Mouse (Mus musculus) adrenal gland, postnatal 36 days (tissue): ENCODE measurements around the gene Ptprg. TPM values are rescaled to one million over a fixed set of nuclear protein-coding genes. Genes with fewer than 3 reads are reported as not detected.

ENCODE experiments used
- DNase-seq, 2 experiments: peaks; one replicate each; pipeline ENCODE4 v3.0.0; 2021; ENCODE audit warnings: mixed read lengths in 1 of 2
- total RNA-seq, 2 experiments: library from RNA; stranded (reverse); gene quantifications; 2 replicates each; pipeline ENCODE4 v1.2.3; 2021

Ptprg gene
- total RNA-seq, 2 experiments from 2014 or later, result 103 to 108 TPM

- DNase-seq, result no peak
Measured at GRCm38 (mm10) chr14:11822830-11823700, 269.7 kb downstream of the Ptprg start.

GRCm38 (mm10) chr14:11823701-11824095, 270.4 kb downstream of the Ptprg start:
- no peak for DNase-seq

- DNase-seq, result no peak
Measured at GRCm38 (mm10) chr14:11824915-11825314, 271.6 kb downstream of the Ptprg start.

GRCm38 (mm10) chr14:11825551-11825950, 272.2 kb downstream of the Ptprg start:
- DNase-seq, result peak in 1 of 2 experiments; percentile 2

- no peak for DNase-seq
Measured at GRCm38 (mm10) chr14:11828086-11828485, 274.8 kb downstream of the Ptprg start.

- no peak for DNase-seq
Measured at GRCm38 (mm10) chr14:11833678-11834077, 280.3 kb downstream of the Ptprg start.

GRCm38 (mm10) chr14:11835706-11836445, 282.5 kb downstream of the Ptprg start:
- no peak for DNase-seq

- DNase-seq, result no peak
Measured at GRCm38 (mm10) chr14:11837714-11838113, 284.4 kb downstream of the Ptprg start.

- DNase-seq, result no peak
Measured at GRCm38 (mm10) chr14:11841621-11842020, 288.3 kb downstream of the Ptprg start.

GRCm38 (mm10) chr14:11852896-11853295, 299.6 kb downstream of the Ptprg start:
- DNase-seq, result peak in 1 of 2 experiments; percentile 8

GRCm38 (mm10) chr14:11855499-11855898, 302.2 kb downstream of the Ptprg start:
- DNase-seq, result no peak

GRCm38 (mm10) chr14:11857928-11858481, 304.7 kb downstream of the Ptprg start:
- no peak for DNase-seq

GRCm38 (mm10) chr14:11863286-11863685, 310.0 kb downstream of the Ptprg start:
- no peak for DNase-seq

GRCm38 (mm10) chr14:11864840-11865239, 311.5 kb downstream of the Ptprg start:
- DNase-seq, result no peak

GRCm38 (mm10) chr14:11865332-11865731, 312.0 kb downstream of the Ptprg start:
- no peak for DNase-seq

GRCm38 (mm10) chr14:11865872-11866271, 312.5 kb downstream of the Ptprg start:
- no peak for DNase-seq

GRCm38 (mm10) chr14:11866416-11866815, 313.1 kb downstream of the Ptprg start:
- DNase-seq, result peak; percentile 20 to 22

GRCm38 (mm10) chr14:11868636-11869035, 315.3 kb downstream of the Ptprg start:
- peak; percentile 51 to 64 for DNase-seq

GRCm38 (mm10) chr14:11871752-11872344, 318.5 kb downstream of the Ptprg start:
- no peak for DNase-seq

- DNase-seq, result no peak
Measured at GRCm38 (mm10) chr14:11874266-11874665, 320.9 kb downstream of the Ptprg start.

GRCm38 (mm10) chr14:11874960-11875889, 321.9 kb downstream of the Ptprg start:
- DNase-seq, result no peak
